Mouse (Mus musculus): ENCODE data around the gene Arhgap25. TPM values are rescaled to one million over a fixed set of nuclear protein-coding genes. Genes with fewer than 3 reads are reported as not detected.

Arhgap25 gene
- polyA plus RNA-seq, 1 experiment from 2014 or later = 2.1 TPM

DNA sequence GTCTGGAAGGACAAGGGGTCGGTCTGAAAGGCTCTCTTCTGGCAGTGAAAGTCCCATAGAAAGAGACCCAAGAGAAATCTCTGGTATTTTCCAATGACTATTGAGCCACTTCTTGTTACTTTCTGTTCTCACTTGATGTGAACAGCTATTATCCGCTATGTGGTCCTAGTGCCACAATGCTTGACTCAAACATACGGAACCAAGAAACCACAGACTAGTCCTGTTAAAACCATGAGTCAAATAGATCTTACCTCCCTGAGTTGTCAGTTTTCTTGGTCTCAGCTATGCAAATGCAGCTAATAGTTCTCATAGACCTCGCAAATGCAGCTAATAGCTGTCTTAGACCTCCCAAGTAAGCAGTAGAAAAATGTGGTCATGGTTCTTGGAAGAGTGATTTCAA is 85.8 kb downstream of the Arhgap25 start:
- no peak for TF ChIP-seq CTCF (IDR thresholded peaks at IDR 0.05; ENCODE audit: low read depth)
- Histone ChIP-seq H3K27ac (ENCODE audit: low read depth, low read length) (no peak overlapping the region), H3K9ac (ENCODE audit: low read depth, low read length) (no peak overlapping the region), H3K36me3 (ENCODE audit: control insufficient read depth, insufficient read depth) (no peaks in the 10 kb centered on the region), H3K4me1 (replicated peaks; ENCODE audit: control insufficient read depth, insufficient read depth, low read length) (no peaks in the 10 kb centered on the region), H3K27me3 (replicated peaks; ENCODE audit: control insufficient read depth, insufficient read depth, low read length) (no peaks in the 10 kb centered on the region), H3K4me2 (replicated peaks; ENCODE audit: low read depth) (no peak overlapping the region), H3K9me3 (ENCODE audit: control insufficient read depth) (no peaks in the 10 kb centered on the region), H3K4me3 (ENCODE audit: low read depth, low read length) (no peak overlapping the region)
- ATAC-seq = no peak
- 92% methylated on average over 4 of the region's 4 CpGs for WGBS

DNA sequence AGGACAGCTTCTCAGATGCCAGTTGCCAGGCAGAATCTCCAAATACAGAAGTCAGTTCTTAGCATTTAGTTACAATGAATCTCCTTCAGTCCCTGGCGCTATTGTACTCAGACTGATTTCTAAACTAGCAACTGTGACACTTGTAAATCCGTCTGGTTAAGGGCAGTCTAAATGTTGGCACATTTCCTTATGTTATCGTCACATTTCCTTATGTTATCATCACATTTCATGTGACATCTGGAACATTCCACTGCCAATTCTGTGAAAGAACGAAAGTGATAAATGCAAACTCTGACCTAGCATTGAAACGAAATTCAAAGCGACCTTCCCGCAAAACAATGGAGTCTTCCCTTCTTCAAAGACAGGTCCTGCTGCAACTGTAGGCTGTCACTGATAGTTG is 87.8 kb downstream of the Arhgap25 start:
- no peak overlapping the region for H3K4me2 ChIP-seq (replicated peaks; ENCODE audit: low read depth)
- no peak for ATAC-seq
- no peaks in the 10 kb centered on the region for H3K9me3 ChIP-seq (ENCODE audit: control insufficient read depth)
- no peak for TF ChIP-seq CTCF (IDR thresholded peaks at IDR 0.05; ENCODE audit: low read depth)
- H3K36me3 ChIP-seq (ENCODE audit: control insufficient read depth, insufficient read depth) = no peaks in the 10 kb centered on the region
- 67% methylated on average over 7 of the region's 7 CpGs for WGBS
- H3K4me1 ChIP-seq (replicated peaks; ENCODE audit: control insufficient read depth, insufficient read depth, low read length) = no peaks in the 10 kb centered on the region
- no peak overlapping the region for H3K9ac ChIP-seq (ENCODE audit: low read depth, low read length)
- no peaks in the 10 kb centered on the region for H3K27me3 ChIP-seq (replicated peaks; ENCODE audit: control insufficient read depth, insufficient read depth, low read length)
- no peak overlapping the region for H3K27ac ChIP-seq (ENCODE audit: low read depth, low read length)
- H3K4me3 ChIP-seq (ENCODE audit: low read depth, low read length) = no peak overlapping the region

DNA sequence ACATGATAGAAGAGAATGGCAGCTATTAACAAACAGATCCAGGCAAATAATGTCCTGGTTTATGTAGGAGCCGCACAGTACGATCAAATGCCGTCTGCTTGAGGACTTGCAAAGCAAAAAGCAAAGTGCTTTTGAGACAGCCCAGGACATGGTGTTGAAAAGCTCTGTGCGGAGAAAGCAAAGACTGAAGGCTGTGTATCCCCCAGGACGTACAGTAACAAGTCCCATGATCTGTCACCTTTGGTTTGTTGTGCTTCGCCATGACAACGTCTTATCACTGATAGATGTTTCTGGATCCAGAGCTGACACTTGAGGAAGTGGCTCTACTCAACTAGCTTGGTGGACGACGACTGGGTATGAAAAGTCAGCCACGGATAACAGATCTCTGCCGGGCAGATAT is 89.8 kb downstream of the Arhgap25 start:
- Histone ChIP-seq H3K4me3 (ENCODE audit: low read depth, low read length) (no peak overlapping the region), H3K9me3 (ENCODE audit: control insufficient read depth) (no peaks in the 10 kb centered on the region), H3K4me1 (replicated peaks; ENCODE audit: control insufficient read depth, insufficient read depth, low read length) (no peaks in the 10 kb centered on the region), H3K4me2 (replicated peaks; ENCODE audit: low read depth) (no peak overlapping the region), H3K27me3 (replicated peaks; ENCODE audit: control insufficient read depth, insufficient read depth, low read length) (no peaks in the 10 kb centered on the region), H3K27ac (ENCODE audit: low read depth, low read length) (no peak overlapping the region), H3K36me3 (ENCODE audit: control insufficient read depth, insufficient read depth) (no peaks in the 10 kb centered on the region), H3K9ac (ENCODE audit: low read depth, low read length) (no peak overlapping the region)
- 76% methylated on average over 11 of the region's 11 CpGs for WGBS
- TF ChIP-seq CTCF (IDR thresholded peaks at IDR 0.05; ENCODE audit: low read depth) = no peak
- no peak for ATAC-seq

DNA sequence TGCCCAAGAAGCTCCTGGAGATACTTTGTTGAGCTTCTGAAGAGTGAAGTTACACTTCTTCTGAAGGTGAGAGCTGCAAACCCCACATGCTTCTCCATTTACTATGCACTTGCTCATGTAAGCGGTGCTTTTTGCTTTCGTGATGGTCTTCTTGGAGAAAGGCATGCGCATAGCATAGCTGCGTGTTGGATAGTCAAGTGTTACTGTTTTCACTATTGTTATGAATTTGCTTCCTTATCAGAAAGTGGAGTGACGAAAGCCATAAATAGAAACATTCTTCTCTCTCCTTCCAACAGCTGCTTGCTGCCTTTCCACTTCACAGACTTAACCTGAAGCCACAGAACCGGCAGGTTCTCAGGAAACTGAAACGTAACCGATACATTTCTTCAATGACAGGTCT is 96.3 kb downstream of the Arhgap25 start:
- no peaks in the 10 kb centered on the region for H3K36me3 ChIP-seq (ENCODE audit: control insufficient read depth, insufficient read depth)
- no peak overlapping the region for H3K9ac ChIP-seq (ENCODE audit: low read depth, low read length)
- no peak for ATAC-seq
- H3K9me3 ChIP-seq (ENCODE audit: control insufficient read depth) = no peaks in the 10 kb centered on the region
- H3K27ac ChIP-seq (ENCODE audit: low read depth, low read length) = no peak overlapping the region
- no peaks in the 10 kb centered on the region for H3K27me3 ChIP-seq (replicated peaks; ENCODE audit: control insufficient read depth, insufficient read depth, low read length)
- no peak overlapping the region for H3K4me3 ChIP-seq (ENCODE audit: low read depth, low read length)
- no peaks in the 10 kb centered on the region for H3K4me1 ChIP-seq (replicated peaks; ENCODE audit: control insufficient read depth, insufficient read depth, low read length)
- H3K4me2 ChIP-seq (replicated peaks; ENCODE audit: low read depth) = no peak overlapping the region
- WGBS = 74% methylated on average over 8 of the region's 8 CpGs
- TF ChIP-seq CTCF (IDR thresholded peaks at IDR 0.05; ENCODE audit: low read depth) = no peak

DNA sequence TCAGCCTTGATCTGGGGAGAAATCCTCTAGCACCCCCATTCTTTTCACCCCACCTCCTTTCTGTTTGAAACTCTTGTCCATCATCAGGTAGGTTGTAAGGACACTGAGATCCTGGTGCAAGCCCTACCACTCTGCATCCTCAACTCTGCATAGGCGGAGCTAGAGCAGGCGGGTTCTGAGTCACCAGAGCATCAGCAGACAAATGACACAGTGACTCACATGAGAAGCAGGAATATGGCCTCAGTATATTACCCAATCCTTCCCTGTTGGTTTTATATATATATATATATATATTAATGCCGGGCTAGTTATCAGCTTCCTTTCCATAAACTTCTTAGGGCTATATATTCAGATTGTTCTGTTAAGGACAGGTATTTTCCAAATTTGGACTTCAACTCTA is 97.3 kb downstream of the Arhgap25 start:
- no peak for ATAC-seq
- Histone ChIP-seq H3K4me2 (replicated peaks; ENCODE audit: low read depth) (no peak overlapping the region), H3K36me3 (ENCODE audit: control insufficient read depth, insufficient read depth) (no peaks in the 10 kb centered on the region), H3K27me3 (replicated peaks; ENCODE audit: control insufficient read depth, insufficient read depth, low read length) (no peaks in the 10 kb centered on the region), H3K4me3 (ENCODE audit: low read depth, low read length) (no peak overlapping the region), H3K9me3 (ENCODE audit: control insufficient read depth) (no peaks in the 10 kb centered on the region), H3K27ac (ENCODE audit: low read depth, low read length) (no peak overlapping the region), H3K9ac (ENCODE audit: low read depth, low read length) (no peak overlapping the region), H3K4me1 (replicated peaks; ENCODE audit: control insufficient read depth, insufficient read depth, low read length) (no peaks in the 10 kb centered on the region)
- no peak for TF ChIP-seq CTCF (IDR thresholded peaks at IDR 0.05; ENCODE audit: low read depth)
- WGBS = 91% methylated on average over 3 of the region's 3 CpGs

DNA sequence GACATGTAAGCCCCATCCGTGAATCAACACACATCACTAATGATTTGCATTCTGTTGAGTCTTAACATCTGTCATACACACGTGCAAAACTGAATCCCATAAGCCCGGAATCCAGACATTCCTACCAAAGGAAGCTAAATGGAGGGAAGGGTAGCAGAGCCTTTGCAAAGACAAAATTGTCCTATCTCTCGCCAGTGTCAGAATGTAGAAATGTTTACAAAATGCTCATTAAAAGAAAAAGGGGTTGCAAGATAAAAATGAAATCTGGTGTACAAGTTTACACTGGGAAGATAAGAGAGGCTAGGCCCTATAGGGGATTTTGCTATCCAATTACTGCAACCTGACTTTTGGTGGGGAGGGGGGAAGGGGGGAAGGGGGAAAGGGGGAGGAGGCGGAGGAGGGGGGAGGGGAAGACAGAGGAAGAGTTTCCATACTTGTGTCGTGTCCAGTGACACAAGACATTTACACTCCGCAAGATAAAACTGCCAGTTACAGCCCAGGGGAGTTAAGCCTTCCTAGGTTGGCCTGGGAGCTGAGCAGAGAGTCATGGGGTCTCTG is 104.5 kb downstream of the Arhgap25 start, which contains the start of gene Bmp10:
Gene Bmp10 (plus strand): TSS at position 508 of the 558 bp plus-strand sequence.
- Histone ChIP-seq H3K9ac (ENCODE audit: low read depth, low read length) (no peak within 1 kb of the TSS), H3K4me2 (replicated peaks; ENCODE audit: low read depth) (no peak within 1 kb of the TSS), H3K36me3 (ENCODE audit: control insufficient read depth, insufficient read depth) (no peaks in the 10 kb centered on the region), H3K4me1 (replicated peaks; ENCODE audit: control insufficient read depth, insufficient read depth, low read length) (no peaks in the 10 kb centered on the region), H3K27me3 (replicated peaks; ENCODE audit: control insufficient read depth, insufficient read depth, low read length) (no peaks in the 10 kb centered on the region), H3K4me3 (ENCODE audit: low read depth, low read length) (no peak within 1 kb of the TSS), H3K27ac (ENCODE audit: low read depth, low read length) (no peak within 1 kb of the TSS), H3K9me3 (ENCODE audit: control insufficient read depth) (no peaks in the 10 kb centered on the region)
- TF ChIP-seq CTCF (IDR thresholded peaks at IDR 0.05; ENCODE audit: low read depth) = no peak
- WGBS = 53% methylated on average over 7 of the region's 7 CpGs
- no peak for ATAC-seq

DNA sequence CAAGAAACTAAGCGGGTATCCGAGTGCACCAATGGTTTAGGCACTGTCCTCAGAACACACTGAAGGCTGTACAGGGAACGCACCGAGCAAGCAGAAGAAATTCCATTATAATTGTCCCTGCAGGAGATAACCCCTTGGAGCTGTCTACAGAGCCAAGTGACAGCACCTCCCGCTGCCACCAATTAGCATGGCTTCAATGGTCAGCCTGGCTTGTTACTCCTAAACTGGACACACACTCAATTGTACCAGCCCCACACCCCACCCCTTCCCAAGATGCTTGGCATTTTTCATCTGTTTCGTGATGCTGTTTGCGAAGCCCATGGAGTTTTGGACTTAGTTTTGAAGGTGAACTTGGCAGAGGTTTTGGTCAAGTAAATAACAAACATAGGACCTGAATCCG is 105.4 kb downstream of the Arhgap25 start:
- no peak for ATAC-seq
- WGBS = 82% methylated on average over 8 of the region's 8 CpGs

More for the DNA sequence above, 105.4 kb downstream of the Arhgap25 start:
- Histone ChIP-seq H3K27me3 (replicated peaks; ENCODE audit: control insufficient read depth, insufficient read depth, low read length) (no peaks in the 10 kb centered on the region), H3K27ac (ENCODE audit: low read depth, low read length) (no peak overlapping the region), H3K9ac (ENCODE audit: low read depth, low read length) (no peak overlapping the region), H3K4me1 (replicated peaks; ENCODE audit: control insufficient read depth, insufficient read depth, low read length) (no peaks in the 10 kb centered on the region), H3K4me3 (ENCODE audit: low read depth, low read length) (no peak overlapping the region), H3K4me2 (replicated peaks; ENCODE audit: low read depth) (no peak overlapping the region), H3K9me3 (ENCODE audit: control insufficient read depth) (no peaks in the 10 kb centered on the region), H3K36me3 (ENCODE audit: control insufficient read depth, insufficient read depth) (no peaks in the 10 kb centered on the region)
- no peak for TF ChIP-seq CTCF (IDR thresholded peaks at IDR 0.05; ENCODE audit: low read depth)
